Mouse (Mus musculus): Measurements from ENCODE around the gene Gm20379. TPM values are rescaled to one million over a fixed set of nuclear protein-coding genes. Genes with fewer than 3 reads are reported as not detected.

Gm20379 gene
- polyA plus RNA-seq, 1 experiment from 2014 or later: 0.66 TPM

- DNase-seq (ENCODE audit: low spot score): no peak
- WGBS: 74% methylated on average over 4 of the region's 4 CpGs
- Histone ChIP-seq H3K4me2 (ENCODE audit: low read length) (no peak overlapping the region), H3K9ac (ENCODE audit: low read depth, low read length) (no peak overlapping the region), H3K36me3 (ENCODE audit: insufficient read depth, low read length) (0 out of 2 replicates have a peak, but pooled peaks cover under 1% of the 10 kb centered on the region), H3K9me3 (replicated peaks; ENCODE audit: low read length) (no peaks in the 10 kb centered on the region), H3K4me1 (replicated peaks; ENCODE audit: insufficient read depth, low read length) (no peaks in the 10 kb centered on the region), H3K4me3 (replicated peaks; ENCODE audit: low read depth, low read length) (no peak overlapping the region), H3K27me3 (ENCODE audit: insufficient read depth, low read length) (no peaks in the 10 kb centered on the region), H3K27ac (no peak overlapping the region)
- no peak for ATAC-seq (replicated peaks; ENCODE audit: low FRiP score, low read depth)
- no peak for TF ChIP-seq CTCF (IDR thresholded peaks at IDR 0.05; ENCODE audit: low read depth)
Observed at GRCm38 (mm10) chr13:92302466-92302865, 3.3 kb upstream of the Gm20379 start.

- no peak for ATAC-seq (replicated peaks; ENCODE audit: low FRiP score, low read depth)
- Histone ChIP-seq H3K27ac (no peak overlapping the region), H3K36me3 (ENCODE audit: insufficient read depth, low read length) (peaks cover 7% of the 10 kb centered on the region; the same call in 1 of the 2 replicates), H3K4me3 (replicated peaks; ENCODE audit: low read depth, low read length) (no peak overlapping the region), H3K9ac (ENCODE audit: low read depth, low read length) (no peak overlapping the region), H3K27me3 (ENCODE audit: insufficient read depth, low read length) (no peaks in the 10 kb centered on the region), H3K4me1 (replicated peaks; ENCODE audit: insufficient read depth, low read length) (no peaks in the 10 kb centered on the region), H3K4me2 (ENCODE audit: low read length) (no peak overlapping the region), H3K9me3 (replicated peaks; ENCODE audit: low read length) (no peaks in the 10 kb centered on the region)
- TF ChIP-seq CTCF (IDR thresholded peaks at IDR 0.05; ENCODE audit: low read depth): no peak
- DNase-seq (ENCODE audit: low spot score): no peak
- WGBS: 45% methylated on average over 8 of the region's 8 CpGs
Observed at GRCm38 (mm10) chr13:92303062-92303948, 2.5 kb upstream of the Gm20379 start.

GRCm38 (mm10) chr13:92304291-92304690 lies 1.5 kb upstream of the Gm20379 start:
- no peaks in the 10 kb centered on the region for H3K4me1 ChIP-seq (replicated peaks; ENCODE audit: insufficient read depth, low read length)
- WGBS: 94% methylated on average over 5 of the region's 5 CpGs
- no peak overlapping the region for H3K27ac ChIP-seq
- no peaks in the 10 kb centered on the region for H3K9me3 ChIP-seq (replicated peaks; ENCODE audit: low read length)
- H3K36me3 ChIP-seq (ENCODE audit: insufficient read depth, low read length): peaks cover 16% of the 10 kb centered on the region; the same call in 1 of the 2 replicates
- no peak for TF ChIP-seq CTCF (IDR thresholded peaks at IDR 0.05; ENCODE audit: low read depth)
- no peak overlapping the region for H3K4me3 ChIP-seq (replicated peaks; ENCODE audit: low read depth, low read length)
- no peak for DNase-seq (ENCODE audit: low spot score)
- H3K9ac ChIP-seq (ENCODE audit: low read depth, low read length): no peak overlapping the region
- ATAC-seq (replicated peaks; ENCODE audit: low FRiP score, low read depth): no peak
- H3K4me2 ChIP-seq (ENCODE audit: low read length): no peak overlapping the region
- no peaks in the 10 kb centered on the region for H3K27me3 ChIP-seq (ENCODE audit: insufficient read depth, low read length)

GRCm38 (mm10) chr13:92314613-92315012 lies 8.8 kb downstream of the Gm20379 start:
- no peaks in the 10 kb centered on the region for H3K4me1 ChIP-seq (replicated peaks; ENCODE audit: insufficient read depth, low read length)
- ATAC-seq (replicated peaks; ENCODE audit: low FRiP score, low read depth) (no peak), DNase-seq (ENCODE audit: low spot score) (no peak)
- 83% methylated on average over 5 of the region's 5 CpGs for WGBS
- peaks cover 9% of the 10 kb centered on the region; the same call in 1 of the 2 replicates for H3K36me3 ChIP-seq (ENCODE audit: insufficient read depth, low read length)
- no peak for TF ChIP-seq CTCF (IDR thresholded peaks at IDR 0.05; ENCODE audit: low read depth)
- no peak overlapping the region for H3K27ac ChIP-seq
- H3K4me3 ChIP-seq (replicated peaks; ENCODE audit: low read depth, low read length): no peak overlapping the region
- no peak overlapping the region for H3K9ac ChIP-seq (ENCODE audit: low read depth, low read length)
- H3K9me3 ChIP-seq (replicated peaks; ENCODE audit: low read length): no peaks in the 10 kb centered on the region
- no peaks in the 10 kb centered on the region for H3K27me3 ChIP-seq (ENCODE audit: insufficient read depth, low read length)
- no peak overlapping the region for H3K4me2 ChIP-seq (ENCODE audit: low read length)

- Histone ChIP-seq H3K36me3 (ENCODE audit: insufficient read depth, low read length) (no peaks in the 10 kb centered on the region), H3K4me2 (ENCODE audit: low read length) (no peak overlapping the region), H3K27ac (no peak overlapping the region), H3K4me3 (replicated peaks; ENCODE audit: low read depth, low read length) (no peak overlapping the region), H3K4me1 (replicated peaks; ENCODE audit: insufficient read depth, low read length) (no peaks in the 10 kb centered on the region), H3K9ac (ENCODE audit: low read depth, low read length) (no peak overlapping the region), H3K9me3 (replicated peaks; ENCODE audit: low read length) (no peaks in the 10 kb centered on the region), H3K27me3 (ENCODE audit: insufficient read depth, low read length) (no peaks in the 10 kb centered on the region)
- WGBS: 87% methylated on average over 5 of the region's 5 CpGs
- no peak for DNase-seq (ENCODE audit: low spot score)
- ATAC-seq (replicated peaks; ENCODE audit: low FRiP score, low read depth): no peak
- no peak for TF ChIP-seq CTCF (IDR thresholded peaks at IDR 0.05; ENCODE audit: low read depth)
Observed at GRCm38 (mm10) chr13:92320770-92321169, 15.0 kb downstream of the Gm20379 start.

- no peak overlapping the region for H3K4me2 ChIP-seq (ENCODE audit: low read length)
- ATAC-seq (replicated peaks; ENCODE audit: low FRiP score, low read depth): 0 out of 2 replicates have a peak, but pooled peaks have one; percentile 17
- 35% methylated on average over 5 of the region's 5 CpGs for WGBS
- H3K9me3 ChIP-seq (replicated peaks; ENCODE audit: low read length): no peaks in the 10 kb centered on the region
- no peaks in the 10 kb centered on the region for H3K27me3 ChIP-seq (ENCODE audit: insufficient read depth, low read length)
- no peaks in the 10 kb centered on the region for H3K36me3 ChIP-seq (ENCODE audit: insufficient read depth, low read length)
- H3K4me3 ChIP-seq (replicated peaks; ENCODE audit: low read depth, low read length): no peak overlapping the region
- DNase-seq (ENCODE audit: low spot score): peak; percentile 9
- no peak for TF ChIP-seq CTCF (IDR thresholded peaks at IDR 0.05; ENCODE audit: low read depth)
- H3K9ac ChIP-seq (ENCODE audit: low read depth, low read length): no peak overlapping the region
- no peaks in the 10 kb centered on the region for H3K4me1 ChIP-seq (replicated peaks; ENCODE audit: insufficient read depth, low read length)
- no peak overlapping the region for H3K27ac ChIP-seq
Observed at GRCm38 (mm10) chr13:92326030-92326429, 20.2 kb downstream of the Gm20379 start.

All from kidney, postnatal 0 days (tissue).